Mouse (Mus musculus): ENCODE measurements around the gene Smim12. TPM values are rescaled to one million over a fixed set of nuclear protein-coding genes. Genes with fewer than 3 reads are reported as not detected.

Gene Smim12
- total RNA-seq, 2 experiments from 2014 or later, result 52.1 to 54.0 TPM

- peak in 1 of 2 experiments; percentile 14 for DNase-seq (ENCODE audit: extremely low spot score in 1 of 2, low spot score in 2 of 2)
- Histone ChIP-seq H3K4me3 (peak overlapping the region; percentile 51), H3K27ac (peak overlapping the region; percentile 83)
- no peak for TF ChIP-seq CTCF (IDR thresholded peaks at IDR 0.05)
- intact Hi-C loops (cut with DNase I), result no loop called here
Observed at GRCm38 (mm10) chr4:127236631-127237030, 7.0 kb upstream of the Smim12 start.

- intact Hi-C loops (cut with DNase I), result no loop called here
- no peak for TF ChIP-seq CTCF (IDR thresholded peaks at IDR 0.05)
- H3K27ac ChIP-seq, result peak overlapping the region; percentile 83
- no peak overlapping the region for H3K4me3 ChIP-seq
- peak in 1 of 2 experiments; percentile 20 for DNase-seq (ENCODE audit: extremely low spot score in 1 of 2, low spot score in 2 of 2)
Observed at GRCm38 (mm10) chr4:127237271-127237670, 6.3 kb upstream of the Smim12 start.

- intact Hi-C loops (cut with DNase I), result no loop called here
- no peak for TF ChIP-seq CTCF (IDR thresholded peaks at IDR 0.05)
- no peak overlapping the region for H3K4me3 ChIP-seq
Observed at GRCm38 (mm10) chr4:127242696-127243095, 888 bp upstream of the Smim12 start.

GRCm38 (mm10) chr4:127243953-127244352, 369 bp downstream of the Smim12 start:
- DNase-seq (ENCODE audit: extremely low spot score in 1 of 2, low spot score in 2 of 2), result no peak
- Histone ChIP-seq H3K4me3 (peak overlapping the region; percentile 98), H3K27ac (peak overlapping the region; percentile 89)
- TF ChIP-seq CTCF (IDR thresholded peaks at IDR 0.05), result no peak
- intact Hi-C loops (cut with DNase I), result no loop called here

More at GRCm38 (mm10) chr4:127242696-127243095, 888 bp upstream of the Smim12 start:
- DNase-seq (ENCODE audit: extremely low spot score in 1 of 2, low spot score in 2 of 2), result no peak
- no peak overlapping the region for H3K27ac ChIP-seq

GRCm38 (mm10) chr4:127249701-127250349, 6.2 kb downstream of the Smim12 start:
- intact Hi-C loops (cut with DNase I), result loop anchor here (1.0 to 5.0 kb wide), 2 partner anchors 69 to 208 kb away; no protein-coding TSS in a partner anchor
- peak; percentile 92 to 97 for DNase-seq (ENCODE audit: extremely low spot score in 1 of 2, low spot score in 2 of 2)
- H3K27ac ChIP-seq, result no peak overlapping the region
- peak; percentile 99 for TF ChIP-seq CTCF (IDR thresholded peaks at IDR 0.05)
- H3K4me3 ChIP-seq, result no peak overlapping the region

GRCm38 (mm10) chr4:127251963-127252585, 8.5 kb downstream of the Smim12 start:
- H3K4me3 ChIP-seq, result peak overlapping the region; percentile 9; the same call in 1 of the 2 replicates
- no peak overlapping the region for H3K27ac ChIP-seq
- peak; percentile 33 to 61 for DNase-seq (ENCODE audit: extremely low spot score in 1 of 2, low spot score in 2 of 2)
- TF ChIP-seq CTCF (IDR thresholded peaks at IDR 0.05), result no peak
- intact Hi-C loops (cut with DNase I), result no loop called here

GRCm38 (mm10) chr4:127256739-127257138, 13.2 kb downstream of the Smim12 start:
- DNase-seq (ENCODE audit: extremely low spot score in 1 of 2, low spot score in 2 of 2), result no peak

GRCm38 (mm10) chr4:127258186-127258897, 14.8 kb downstream of the Smim12 start:
- H3K4me3 ChIP-seq, result no peak overlapping the region
- no peak for DNase-seq (ENCODE audit: extremely low spot score in 1 of 2, low spot score in 2 of 2)
- TF ChIP-seq CTCF (IDR thresholded peaks at IDR 0.05), result no peak
- H3K27ac ChIP-seq, result no peak overlapping the region
- intact Hi-C loops (cut with DNase I), result no loop called here

More at GRCm38 (mm10) chr4:127256739-127257138, 13.2 kb downstream of the Smim12 start:
- intact Hi-C loops (cut with DNase I), result no loop called here
- H3K4me3 ChIP-seq, result no peak overlapping the region
- TF ChIP-seq CTCF (IDR thresholded peaks at IDR 0.05), result no peak
- no peak overlapping the region for H3K27ac ChIP-seq

GRCm38 (mm10) chr4:127261601-127262000, 18.0 kb downstream of the Smim12 start:
- Histone ChIP-seq H3K4me3 (no peak overlapping the region), H3K27ac (no peak overlapping the region)
- DNase-seq (ENCODE audit: extremely low spot score in 1 of 2, low spot score in 2 of 2), result no peak
- no peak for TF ChIP-seq CTCF (IDR thresholded peaks at IDR 0.05)
- intact Hi-C loops (cut with DNase I), result no loop called here

GRCm38 (mm10) chr4:127263438-127264182, 20.0 kb downstream of the Smim12 start:
- TF ChIP-seq CTCF (IDR thresholded peaks at IDR 0.05), result no peak
- H3K4me3 ChIP-seq, result no peak overlapping the region
- DNase-seq (ENCODE audit: extremely low spot score in 1 of 2, low spot score in 2 of 2), result no peak
- no peak overlapping the region for H3K27ac ChIP-seq
- intact Hi-C loops (cut with DNase I), result no loop called here

- Histone ChIP-seq H3K27ac (no peak overlapping the region), H3K4me3 (no peak overlapping the region)
- TF ChIP-seq CTCF (IDR thresholded peaks at IDR 0.05), result no peak
- intact Hi-C loops (cut with DNase I), result no loop called here
- no peak for DNase-seq (ENCODE audit: extremely low spot score in 1 of 2, low spot score in 2 of 2)
Observed at GRCm38 (mm10) chr4:127264183-127264554, 20.6 kb downstream of the Smim12 start.

Data from left cerebral cortex, adult 2 months (tissue).